Mouse (Mus musculus) cortical plate, adult 2 months (tissue): ENCODE data around the gene Gdf11.

Experiments used
- CTCF ChIP-seq: fragments of 200-500 bp; IDR thresholded peaks from 2 replicates; pipeline ENCODE4 v1.5.1; 2011; ENCODE audit warnings: mild to moderate bottlenecking, control low read depth, low read length; ENCODE audit not compliant: insufficient read depth; ENCODE audit errors: extremely low read depth
- POLR2A ChIP-seq: fragments of 200-500 bp; IDR thresholded peaks from 2 replicates; pipeline ENCODE4 v1.6.1; 2011; ENCODE audit warnings: mild to moderate bottlenecking, low read length, control low read depth; ENCODE audit not compliant: insufficient read depth; ENCODE audit errors: extremely low read depth

DNA sequence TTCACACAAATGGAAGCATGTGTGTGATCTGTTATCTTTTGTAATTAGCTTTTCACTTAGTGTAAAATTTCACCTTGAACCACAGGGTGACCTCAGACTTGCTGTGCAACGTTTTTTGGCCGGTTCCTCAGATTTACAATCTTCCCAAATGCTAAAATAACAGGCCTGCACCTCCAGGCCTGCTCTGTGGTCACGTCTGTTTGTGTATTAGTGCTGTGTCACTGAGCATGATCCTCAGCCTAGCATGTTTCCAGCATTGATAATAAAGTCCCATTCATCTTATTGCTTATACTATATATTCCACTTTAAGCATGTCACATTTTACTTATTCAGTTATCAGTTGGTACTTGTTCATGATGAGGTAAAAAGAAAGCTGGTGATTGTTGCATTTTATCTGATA lies 41.2 kb downstream of the Gdf11 start:
- TF ChIP-seq CTCF (no peak), POLR2A (no peak)
